Mouse (Mus musculus): ENCODE data around the gene Map10.

- TF ChIP-seq CTCF (IDR thresholded peaks at IDR 0.05; ENCODE audit: low read depth, low read length) (no peak), GATA1 (IDR thresholded peaks at IDR 0.05; ENCODE audit: borderline replicate concordance, low read length) (no peak)
Observed at GRCm38 (mm10) chr8:125620301-125620700, 49.3 kb upstream of the Map10 start.

All from G1E (cell line).